ENCODE assay signal across 22 mouse cellular contexts in genomic region chr6:100869909-100870308, GRCm38 (mm10). TPM values are rescaled to one million over a fixed set of nuclear protein-coding genes. Genes with fewer than 3 reads are reported as not detected.
A peak's percentile ranks its signal among the peaks of the same experiment; 100 is the strongest.
DNase-seq lines count a peak whose midpoint lies in the region; ATAC-seq and TF ChIP-seq lines count a peak whose summit lies in the region.
"Had no signal": no experiment of that assay in that cellular context is flagged by ENCODE, and none has a peak within 500 bp of the region (broad histone marks: within the 10 kb centered on the region; RNA-seq: fewer than 3 reads in every experiment).

No protein-coding gene starts in this region.

- H3K4me1 ChIP-seq in hindbrain, embryonic 15.5 days (replicated peaks), result no peaks in the 10 kb centered on the region
- no peaks in the 10 kb centered on the region for H3K4me1 ChIP-seq in hindbrain, postnatal 0 days (ENCODE audit: insufficient read depth, low read length)
- no peaks in the 10 kb centered on the region for H3K4me1 ChIP-seq in limb, embryonic 10.5 days
- no peaks in the 10 kb centered on the region for H3K4me1 ChIP-seq in liver, postnatal 0 days (ENCODE audit: insufficient read depth)
- H3K4me1 ChIP-seq: embryonic facial prominence, embryonic 10.5 days; embryonic facial prominence, embryonic 12.5 days; forebrain, embryonic 10.5 days; forebrain, embryonic 12.5 days had no signal

- H3K27ac ChIP-seq in hindbrain, embryonic 15.5 days (replicated peaks), result no peak overlapping the region
- H3K27ac ChIP-seq in hindbrain, postnatal 0 days, result no peak overlapping the region
- H3K27ac ChIP-seq in limb, embryonic 10.5 days, result no peak overlapping the region
- H3K27ac ChIP-seq in liver, postnatal 0 days (ENCODE audit: low read depth), result no peak overlapping the region
- H3K27ac ChIP-seq: embryonic facial prominence, embryonic 10.5 days; embryonic facial prominence, embryonic 12.5 days; forebrain, embryonic 10.5 days; forebrain, embryonic 12.5 days had no signal

- no peaks in the 10 kb centered on the region for H3K27me3 ChIP-seq in hindbrain, embryonic 15.5 days
- no peaks in the 10 kb centered on the region for H3K27me3 ChIP-seq in hindbrain, postnatal 0 days (ENCODE audit: insufficient read depth, low read length)
- no peaks in the 10 kb centered on the region for H3K27me3 ChIP-seq in limb, embryonic 10.5 days (ENCODE audit: low read depth, poor library complexity, severe bottlenecking)
- H3K27me3 ChIP-seq in liver, postnatal 0 days (ENCODE audit: insufficient read depth, low read length), result no peaks in the 10 kb centered on the region
- H3K27me3 ChIP-seq: embryonic facial prominence, embryonic 12.5 days; forebrain, embryonic 12.5 days; Patski had no signal

- TF ChIP-seq CTCF in hindbrain, postnatal 0 days (IDR thresholded peaks at IDR 0.05; ENCODE audit: low read depth), result no peak
- TF ChIP-seq CTCF in liver, postnatal 0 days (IDR thresholded peaks at IDR 0.05; ENCODE audit: low read depth), result no peak

- H3K9ac ChIP-seq in hindbrain, embryonic 15.5 days, result no peak overlapping the region
- H3K9ac ChIP-seq in hindbrain, postnatal 0 days (replicated peaks; ENCODE audit: low read length), result no peak overlapping the region
- H3K9ac ChIP-seq in liver, postnatal 0 days (replicated peaks), result no peak overlapping the region
- H3K9ac ChIP-seq: embryonic facial prominence, embryonic 12.5 days; forebrain, embryonic 12.5 days had no signal

- no peak overlapping the region for H3K4me3 ChIP-seq in hindbrain, embryonic 15.5 days
- no peak overlapping the region for H3K4me3 ChIP-seq in hindbrain, postnatal 0 days (ENCODE audit: low read length)
- H3K4me3 ChIP-seq in limb, embryonic 10.5 days, result no peak overlapping the region
- no peak overlapping the region for H3K4me3 ChIP-seq in liver, postnatal 0 days (ENCODE audit: low read depth, low read length)
- H3K4me3 ChIP-seq: embryonic facial prominence, embryonic 10.5 days; embryonic facial prominence, embryonic 12.5 days; forebrain, embryonic 10.5 days; forebrain, embryonic 12.5 days had no signal

- 88% methylated on average over 9 of the region's 9 CpGs for WGBS in hindbrain, embryonic 15.5 days
- 82% methylated on average over 9 of the region's 9 CpGs for WGBS in hindbrain, postnatal 0 days
- WGBS in limb, embryonic 10.5 days, result 87% methylated on average over 9 of the region's 9 CpGs
- WGBS in liver, postnatal 0 days (ENCODE audit: insufficient replicate concordance), result 65% methylated on average over 9 of the region's 9 CpGs

- DNase-seq in hindbrain, postnatal 0 days (ENCODE audit: low spot score), result no peak
- peak; percentile 25 for DNase-seq in testis, postnatal 10 days (ENCODE audit: low spot score)
- DNase-seq in testis, postnatal 14 days (ENCODE audit: low spot score), result no peak
- DNase-seq in limb, embryonic 10.5 days (ENCODE audit: low spot score), result peak; percentile 26
- no peak for DNase-seq in liver, postnatal 0 days
- no peak for DNase-seq in kidney, adult 8-10 months
- DNase-seq: adrenal gland, adult 8-10 months; adrenal gland, postnatal 14 days; adrenal gland, postnatal 36 days; cerebellum, adult 11-12 months; cerebellum, adult 9-10 months; cerebellum, postnatal 10 days; cerebellum, postnatal 25 days had no signal

- no peak overlapping the region for H3K4me2 ChIP-seq in hindbrain, embryonic 15.5 days
- H3K4me2 ChIP-seq in hindbrain, postnatal 0 days (ENCODE audit: low read depth, low read length), result no peak overlapping the region
- no peak overlapping the region for H3K4me2 ChIP-seq in liver, postnatal 0 days (ENCODE audit: low read depth, low read length)
- H3K4me2 ChIP-seq: embryonic facial prominence, embryonic 12.5 days; forebrain, embryonic 12.5 days had no signal

- 0 out of 2 replicates have a peak, but pooled peaks have one; percentile 45 for ATAC-seq in hindbrain, embryonic 15.5 days (ENCODE audit: low FRiP score, low read depth)
- ATAC-seq in hindbrain, postnatal 0 days, result no peak
- no peak for ATAC-seq in liver, postnatal 0 days
- ATAC-seq: activated CD4-positive, CD25-positive, alpha-beta regulatory T cell, adult 4 months; forebrain, embryonic 14.5 days; Patski had no signal

- no peaks in the 10 kb centered on the region for H3K9me3 ChIP-seq in hindbrain, embryonic 15.5 days
- no peaks in the 10 kb centered on the region for H3K9me3 ChIP-seq in hindbrain, postnatal 0 days (ENCODE audit: low read length)
- H3K9me3 ChIP-seq in limb, embryonic 10.5 days (replicated peaks), result no peaks in the 10 kb centered on the region
- no peaks in the 10 kb centered on the region for H3K9me3 ChIP-seq in liver, postnatal 0 days (ENCODE audit: low read length)
- H3K9me3 ChIP-seq: embryonic facial prominence, embryonic 10.5 days; embryonic facial prominence, embryonic 12.5 days; forebrain, embryonic 10.5 days; forebrain, embryonic 12.5 days; G1E had no signal

- H3K36me3 ChIP-seq in hindbrain, embryonic 15.5 days, result peaks cover 6% of the 10 kb centered on the region; the same call in 1 of the 2 replicates
- no peaks in the 10 kb centered on the region for H3K36me3 ChIP-seq in hindbrain, postnatal 0 days (ENCODE audit: insufficient read depth, low read length)
- peaks cover 29% of the 10 kb centered on the region for H3K36me3 ChIP-seq in limb, embryonic 10.5 days
- H3K36me3 ChIP-seq in liver, postnatal 0 days (replicated peaks; ENCODE audit: insufficient read depth, low read length), result peaks cover 5% of the 10 kb centered on the region

- TF ChIP-seq EP300 in liver, postnatal 0 days (IDR thresholded peaks at IDR 0.05; ENCODE audit: low read depth), result no peak

RNA-seq across cellular contexts. Expression of gene Ppp4r2, which starts 36.5 kb away (rescaled TPM):
- polyA plus RNA-seq in hindbrain, embryonic 15.5 days (2015; fragmentation: Nextera tagmentation; extraction: Ambion mirVana), result 15.1 TPM in 2 replicates
- 23.9 and 24.5 TPM in 2 replicates for total RNA-seq in hindbrain, postnatal 0 days (2014; rRNA removed)
- 9.5 and 10.9 TPM in 2 replicates for polyA plus RNA-seq in hindbrain, postnatal 0 days (2015; fragmentation: Nextera tagmentation; extraction: Ambion mirVana)
- 21.0 and 26.9 TPM in 2 replicates for polyA plus RNA-seq in limb, embryonic 10.5 days (2016; fragmentation: Nextera tagmentation; extraction: Ambion mirVana)
- polyA plus RNA-seq in liver, postnatal 0 days (2015; fragmentation: Nextera tagmentation; extraction: Ambion mirVana), result 4.9 and 5.6 TPM in 2 replicates

Comparison
In these comparisons a context has a peak if more than half of its experiments do, and no peak if none do; other contexts are left out.
1. DNase-seq: peak in testis, postnatal 10 days (single experiment) and limb, embryonic 10.5 days (single experiment); none in hindbrain, postnatal 0 days (single experiment), testis, postnatal 14 days (single experiment), liver, postnatal 0 days (single experiment) and kidney, adult 8-10 months (0 of 2).